Mouse (Mus musculus) right cerebral cortex, postnatal 36 days (tissue): ENCODE measurements at regions not wholly inside any gene's neighbourhood (a gene's known extent, or its start where the extent isn't known, plus 50 kb on each side); places are given as distances from the start of the nearest gene placed in this dataset.

Experiments used
- DNase-seq, 2 experiments: peaks; one replicate each; pipeline ENCODE4 v3.0.0; 2022; ENCODE audit warnings: low spot score in 2 of 2, mixed read lengths in 1 of 2

GRCm38 (mm10) chr5:126148908-126149307, 617.3 kb downstream of the Tmem132b start:
- no peak for DNase-seq

- no peak for DNase-seq
Measured at GRCm38 (mm10) chr5:126155216-126155880, 623.8 kb downstream of the Tmem132b start.

- DNase-seq = no peak
Measured at GRCm38 (mm10) chr5:126186111-126186510, 654.5 kb downstream of the Tmem132b start.

- no peak for DNase-seq
Measured at GRCm38 (mm10) chr5:126199876-126200275, 668.3 kb downstream of the Tmem132b start.

GRCm38 (mm10) chr5:126201535-126201934, 670.0 kb downstream of the Tmem132b start:
- no peak for DNase-seq

- no peak for DNase-seq
Measured at GRCm38 (mm10) chr5:126201996-126202395, 670.4 kb downstream of the Tmem132b start.

- no peak for DNase-seq
Measured at GRCm38 (mm10) chr5:126217016-126217415, 685.4 kb downstream of the Tmem132b start.

- DNase-seq = no peak
Measured at GRCm38 (mm10) chr5:126217746-126218145, 686.2 kb downstream of the Tmem132b start.

GRCm38 (mm10) chr5:126223696-126224095, 692.1 kb downstream of the Tmem132b start:
- no peak for DNase-seq

- DNase-seq = no peak
Measured at GRCm38 (mm10) chr5:126230768-126231167, 699.2 kb downstream of the Tmem132b start.

- no peak for DNase-seq
Measured at GRCm38 (mm10) chr5:126238071-126238470, 706.5 kb downstream of the Tmem132b start.

- no peak for DNase-seq
Measured at GRCm38 (mm10) chr5:126245776-126246175, 714.2 kb downstream of the Tmem132b start.

- DNase-seq = no peak
Measured at GRCm38 (mm10) chr5:126250331-126250730, 718.8 kb downstream of the Tmem132b start.

GRCm38 (mm10) chr5:126254661-126255060, 723.1 kb downstream of the Tmem132b start:
- DNase-seq = no peak

- DNase-seq = no peak
Measured at GRCm38 (mm10) chr5:126257860-126258259, 726.3 kb downstream of the Tmem132b start.

GRCm38 (mm10) chr5:126266471-126266870, 734.9 kb downstream of the Tmem132b start:
- peak; percentile 18 to 19 for DNase-seq

GRCm38 (mm10) chr5:126266929-126267609, 735.5 kb downstream of the Tmem132b start:
- no peak for DNase-seq

- DNase-seq = no peak
Measured at GRCm38 (mm10) chr5:126268592-126268991, 737.0 kb downstream of the Tmem132b start.

- DNase-seq = peak in 1 of 2 experiments; percentile 6
Measured at GRCm38 (mm10) chr5:126274316-126274715, 742.7 kb downstream of the Tmem132b start.

- DNase-seq = no peak
Measured at GRCm38 (mm10) chr5:126281057-126281728, 749.6 kb downstream of the Tmem132b start.

- no peak for DNase-seq
Measured at GRCm38 (mm10) chr5:126281782-126282181, 750.2 kb downstream of the Tmem132b start.

GRCm38 (mm10) chr5:126324847-126325246, 793.3 kb downstream of the Tmem132b start:
- no peak for DNase-seq

- no peak for DNase-seq
Measured at GRCm38 (mm10) chr5:126328276-126328675, 796.7 kb downstream of the Tmem132b start.
